Mouse (Mus musculus) gastrocnemius, postnatal 36 days (tissue): ENCODE measurements around the gene Chit1. TPM values are rescaled to one million over a fixed set of nuclear protein-coding genes. Genes with fewer than 3 reads are reported as not detected.

Source experiments
- DNase-seq, 2 experiments: peaks; one replicate each; pipeline ENCODE4 v3.0.0; 2022
- intact Hi-C: fragments of 180-260 bp; cut with DNase I; formaldehyde crosslinking; loops from one replicate; pipeline ENCODE4 v1.15.1; 2025
- total RNA-seq, 2 experiments: library from RNA; stranded (reverse); gene quantifications; 2 replicates each; pipeline ENCODE4 v1.2.3; 2021

Chit1 gene
- total RNA-seq, 2 experiments from 2014 or later, result not detected

GRCm38 (mm10) chr1:134097080-134097855, 13.8 kb upstream of the Chit1 start:
- intact Hi-C loops, result no loop called here

GRCm38 (mm10) chr1:134097956-134098725, 12.9 kb upstream of the Chit1 start:
- intact Hi-C loops, result no loop called here
- peak; percentile 63 to 80 for DNase-seq

More at GRCm38 (mm10) chr1:134097080-134097855, 13.8 kb upstream of the Chit1 start:
- DNase-seq, result no peak

- intact Hi-C loops, result no loop called here
- DNase-seq, result peak; percentile 76 to 86
Measured at GRCm38 (mm10) chr1:134098726-134099515, 12.1 kb upstream of the Chit1 start.

- intact Hi-C loops, result no loop called here
- DNase-seq, result peak in 1 of 2 experiments; percentile 31
Measured at GRCm38 (mm10) chr1:134099516-134100235, 11.4 kb upstream of the Chit1 start.

DNA sequence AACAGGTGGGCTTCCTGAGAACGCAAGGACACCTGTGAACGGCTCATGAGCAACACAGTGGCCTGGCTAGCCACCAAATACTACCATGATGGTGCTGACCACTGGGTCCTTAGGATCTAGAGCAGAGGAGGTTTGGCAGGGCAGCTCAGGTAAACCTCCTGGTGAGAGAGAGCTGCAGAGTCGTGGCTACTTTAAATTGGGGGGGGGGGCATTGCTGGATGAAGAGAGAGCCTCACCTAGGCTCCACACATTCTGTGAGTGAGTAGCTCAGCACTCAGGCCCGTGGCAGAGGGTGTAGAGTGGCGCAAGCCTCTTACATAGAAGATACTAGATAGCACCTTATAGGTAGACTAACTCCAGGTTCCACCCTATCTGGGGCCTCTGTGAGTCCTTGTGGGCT, 10.6 kb upstream of the Chit1 start:
- no peak for DNase-seq
- intact Hi-C loops, result no loop called here

DNA sequence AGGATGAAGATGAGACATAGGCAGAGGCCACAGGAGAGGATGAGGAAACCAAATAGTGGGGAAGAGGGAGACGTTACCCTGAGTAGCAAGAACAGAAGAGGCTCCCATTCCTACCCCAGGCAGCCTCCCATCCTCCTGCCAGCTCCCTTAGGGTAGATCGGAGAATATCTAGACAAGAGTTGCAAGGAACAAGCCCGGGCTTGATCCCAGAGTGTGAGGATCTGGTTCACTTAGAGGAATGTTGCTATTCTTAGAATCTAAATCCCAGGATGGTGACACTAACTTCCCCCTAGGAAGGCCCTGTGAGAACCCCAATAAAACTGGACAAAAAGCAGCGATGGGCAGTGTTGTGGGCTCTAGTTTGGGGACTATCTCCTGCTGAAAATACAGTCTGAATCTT, 10.1 kb upstream of the Chit1 start:
- intact Hi-C loops, result no loop called here

DNA sequence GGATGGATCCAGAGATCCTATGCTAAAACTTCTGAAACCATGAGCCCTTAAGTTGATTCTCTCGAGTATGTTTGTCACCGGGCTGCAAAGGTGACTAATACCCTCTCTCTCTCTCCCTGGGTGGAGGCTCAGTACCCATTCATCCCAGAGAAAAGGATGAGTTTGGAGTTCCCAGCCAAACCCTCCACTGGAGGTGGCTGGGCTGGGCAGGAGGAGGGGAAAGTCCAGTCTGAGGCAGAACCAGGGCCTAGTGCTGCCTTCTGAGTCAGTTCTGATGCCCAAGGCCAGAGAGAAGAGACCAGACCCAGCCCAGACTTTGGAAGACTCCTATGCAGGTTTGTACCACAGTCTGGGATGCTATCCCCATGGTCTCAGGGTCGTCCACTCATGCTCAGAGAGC, 9.4 kb upstream of the Chit1 start:
- DNase-seq, result peak in 1 of 2 experiments; percentile 10
- intact Hi-C loops, result no loop called here

More for the DNA sequence above, 10.1 kb upstream of the Chit1 start:
- peak in 1 of 2 experiments; percentile 8 for DNase-seq

DNA sequence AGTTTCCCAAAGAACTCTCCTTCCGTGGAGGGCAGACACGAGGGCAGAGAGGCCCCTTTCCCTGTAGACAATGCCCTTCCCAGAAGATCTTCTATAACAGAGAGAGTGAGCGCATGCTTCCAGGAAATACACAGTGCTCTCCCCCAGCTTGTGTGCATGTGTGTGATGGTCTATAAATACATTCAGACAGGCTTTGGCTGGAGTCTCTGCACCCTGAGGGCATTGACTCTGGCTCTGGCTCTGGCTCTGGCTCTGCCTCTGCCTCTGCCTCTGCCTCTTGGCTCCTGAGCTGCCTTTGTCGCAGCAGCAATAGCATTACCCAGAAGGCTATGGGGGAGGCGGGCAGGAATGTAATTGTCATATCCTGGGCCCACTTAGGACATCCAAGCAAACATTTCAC, 7.2 kb upstream of the Chit1 start:
- intact Hi-C loops, result no loop called here
- DNase-seq, result peak in 1 of 2 experiments; percentile 19

DNA sequence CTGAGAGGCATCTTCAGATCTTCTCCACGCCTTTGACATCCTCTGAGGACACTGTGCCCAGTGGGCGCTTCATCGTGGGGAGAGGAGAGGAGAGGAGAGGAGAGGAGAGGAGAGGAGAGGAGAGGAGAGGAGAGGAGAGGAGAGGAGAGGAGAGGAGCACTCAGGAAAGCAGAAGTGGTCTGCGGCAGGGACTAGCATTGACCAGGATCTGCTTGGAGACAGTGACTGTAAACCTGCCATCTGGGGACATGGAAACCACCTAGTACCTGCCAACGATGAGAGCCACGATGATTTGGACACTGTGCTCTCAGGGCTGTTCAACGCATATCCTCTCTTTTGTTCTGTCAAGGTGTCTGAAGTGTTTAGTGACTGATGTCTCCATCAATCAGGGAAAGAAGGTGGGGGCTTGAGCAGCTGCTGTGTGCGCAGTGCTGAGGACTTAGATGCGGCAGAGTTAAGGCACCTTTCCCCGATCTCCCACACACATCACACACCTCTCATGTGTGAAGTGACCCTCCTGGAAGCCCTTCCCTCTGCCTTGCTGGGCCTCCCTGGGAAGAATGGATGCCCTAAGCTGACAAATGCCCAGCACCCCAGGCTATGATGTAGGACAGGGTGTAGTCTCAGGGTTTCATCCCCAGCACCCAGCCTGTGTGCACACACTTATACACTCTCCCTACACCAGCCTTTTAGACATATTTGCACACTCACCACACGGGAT, 5.8 kb upstream of the Chit1 start:
- peak in 1 of 2 experiments; percentile 8 for DNase-seq
- intact Hi-C loops, result loop anchor here (5.0 kb wide), 2 partner anchors 143 to 193 kb away; no protein-coding TSS in a partner anchor

- intact Hi-C loops, result loop anchor here (5.0 kb wide), 2 partner anchors 144 to 194 kb away; no protein-coding TSS in a partner anchor
- DNase-seq, result peak in 1 of 2 experiments; percentile 6
Measured at GRCm38 (mm10) chr1:134105764-134106430, 5.1 kb upstream of the Chit1 start.

GRCm38 (mm10) chr1:134106719-134107118, 4.3 kb upstream of the Chit1 start:
- intact Hi-C loops, result loop anchor here (1.0 to 5.0 kb wide), 3 partner anchors 53 to 194 kb away; no protein-coding TSS in a partner anchor
- DNase-seq, result peak; percentile 33 to 49

DNA sequence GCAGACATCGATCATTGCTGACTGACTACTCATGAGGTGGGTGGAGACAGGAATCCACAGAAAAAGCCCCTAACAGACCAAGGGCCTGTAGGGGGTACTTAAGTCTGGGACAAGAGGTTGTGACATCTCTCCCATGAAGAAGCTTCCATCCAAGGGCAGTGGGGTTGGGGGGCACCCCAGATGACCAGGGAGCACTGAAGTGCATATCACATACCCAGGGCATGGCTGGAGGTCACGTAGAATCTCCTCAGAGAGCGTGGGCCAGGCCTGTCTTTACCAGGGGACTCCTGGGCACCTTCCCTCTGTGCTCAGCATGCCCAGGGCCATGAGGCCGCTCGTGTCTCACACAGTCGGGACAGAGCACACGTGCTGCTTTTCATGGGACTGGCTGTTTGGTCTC, 3.3 kb upstream of the Chit1 start:
- DNase-seq, result no peak
- intact Hi-C loops, result loop anchor here (1.0 to 5.0 kb wide), 3 partner anchors 54 to 195 kb away; no protein-coding TSS in a partner anchor

- intact Hi-C loops, result no loop called here
- DNase-seq, result peak in 1 of 2 experiments; percentile 2
Measured at GRCm38 (mm10) chr1:134110015-134110414, 1.0 kb upstream of the Chit1 start.

GRCm38 (mm10) chr1:134110449-134110848, 593 bp upstream of the Chit1 start:
- no peak for DNase-seq
- intact Hi-C loops, result no loop called here

- no peak for DNase-seq
- intact Hi-C loops, result no loop called here
Measured at GRCm38 (mm10) chr1:134113560-134113959, 2.5 kb downstream of the Chit1 start.

DNA sequence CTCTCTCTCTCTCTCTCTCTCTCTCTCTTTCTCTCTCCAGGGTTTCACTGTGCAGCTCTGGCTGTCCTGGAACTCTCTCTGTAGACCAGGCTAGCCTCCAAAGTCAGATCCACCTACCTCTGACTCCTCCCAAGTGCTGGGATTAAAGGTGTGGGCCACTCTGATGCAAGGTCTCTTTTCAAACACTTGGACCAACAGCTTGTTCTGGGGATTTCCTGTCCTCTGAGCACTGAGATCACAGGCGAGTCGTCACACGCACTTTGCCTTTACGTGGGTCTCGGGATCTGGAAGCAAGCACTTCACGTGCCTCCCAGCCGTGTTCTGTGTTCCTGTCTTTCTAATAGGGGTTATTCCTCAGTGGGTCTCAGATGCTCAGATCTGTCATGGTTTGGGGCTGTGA, 3.0 kb downstream of the Chit1 start:
- intact Hi-C loops, result no loop called here
- no peak for DNase-seq

DNA sequence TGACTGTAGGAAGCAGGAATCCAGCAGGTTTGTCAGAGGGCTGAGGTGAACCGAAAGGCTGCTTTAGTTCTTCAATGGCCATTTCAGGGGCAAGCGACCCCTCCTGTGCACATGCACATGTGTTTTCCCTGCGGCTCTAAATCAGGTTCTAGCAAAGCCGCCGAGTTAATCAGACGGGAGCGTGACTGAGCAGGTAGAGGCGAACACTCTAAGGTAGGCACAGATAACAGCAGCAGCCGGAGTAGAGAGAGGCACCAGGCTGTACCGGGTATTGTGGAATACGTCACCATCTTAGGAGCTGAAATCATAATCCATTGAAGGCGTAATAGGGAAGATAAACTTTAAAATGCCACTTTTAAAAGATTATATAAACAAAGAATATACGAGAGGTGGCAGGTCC, 3.7 kb downstream of the Chit1 start:
- intact Hi-C loops, result loop anchor here (5.0 kb wide), 1 partner anchor 218 kb away; the partner anchor contains the start of gene Ppfia4

DNA sequence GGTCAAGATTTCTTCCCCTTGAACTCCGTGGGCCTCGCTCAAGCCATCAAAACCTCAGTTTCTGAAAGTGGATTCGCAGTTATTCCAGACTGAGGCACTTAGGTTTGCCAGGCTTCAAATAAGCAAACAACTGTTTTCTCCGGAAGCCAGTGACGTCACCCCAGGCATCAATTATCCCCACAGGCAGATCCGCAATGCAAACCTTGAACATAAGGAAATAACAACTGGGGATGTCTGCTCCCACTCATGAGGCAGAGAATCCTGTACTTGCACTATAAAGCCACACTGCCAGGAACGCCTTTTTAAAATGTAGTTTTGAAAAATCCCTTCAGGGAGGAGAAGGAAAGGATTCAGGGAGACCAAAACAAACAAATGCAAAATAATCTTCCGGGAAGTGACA, 4.4 kb downstream of the Chit1 start:
- intact Hi-C loops, result loop anchor here (5.0 kb wide), 1 partner anchor 217 kb away; the partner anchor contains the start of gene Ppfia4
- no peak for DNase-seq

More for the DNA sequence above, 3.7 kb downstream of the Chit1 start:
- DNase-seq, result no peak
